Mouse (Mus musculus): Measurements from ENCODE around the gene Cc2d2a.

Cc2d2a gene

DNA sequence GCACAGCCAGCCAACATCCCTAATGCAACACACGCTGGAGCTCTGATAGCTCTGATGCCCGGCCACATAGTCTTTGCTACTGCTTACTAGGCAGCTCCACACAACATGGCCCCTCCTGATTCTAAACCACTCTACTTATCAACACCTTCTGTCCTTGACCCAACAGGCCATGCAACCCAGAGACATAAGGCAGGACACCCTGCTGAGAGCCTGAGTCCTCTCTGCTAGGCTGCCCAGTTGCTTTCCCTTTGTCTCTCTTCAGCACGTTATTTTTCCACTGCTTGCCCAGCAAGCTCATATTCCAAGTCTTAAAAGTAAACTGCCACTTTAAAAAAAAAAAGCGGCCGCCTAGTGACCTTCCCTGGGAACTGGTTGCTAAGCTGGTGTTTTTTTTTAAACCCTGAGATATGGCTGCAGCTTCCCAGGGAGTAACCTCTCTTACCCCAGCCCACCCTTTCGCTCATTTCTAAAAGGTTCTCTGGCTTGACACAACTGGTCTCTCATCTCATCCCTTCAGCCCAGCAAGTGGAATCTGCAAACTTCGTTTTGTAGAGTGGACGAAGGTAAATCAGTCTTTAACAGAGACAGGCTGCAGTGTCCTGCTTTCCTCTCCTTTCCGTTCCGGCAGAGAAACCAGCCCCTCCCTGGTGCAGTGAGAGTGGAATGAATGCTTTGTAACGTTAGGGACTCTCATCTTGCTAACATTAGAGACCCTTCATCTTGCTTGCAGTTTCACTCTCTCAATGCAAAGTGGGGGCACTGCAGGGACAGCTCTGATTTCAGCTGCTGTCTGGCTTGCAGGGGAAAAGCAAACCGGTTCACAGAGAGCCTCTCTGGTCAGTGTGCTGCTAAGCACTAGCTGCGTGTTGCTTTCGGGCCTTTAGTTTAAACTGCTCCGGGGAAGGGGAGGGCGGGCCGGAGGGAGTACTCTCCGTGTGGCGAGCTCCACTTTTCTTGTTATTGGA is at the start of gene Cc2d2a:
TSS of gene Cc2d2a (plus strand) at position 350 of the 965 bp plus-strand sequence.
- peak; percentile 67 for DNase-seq

DNA sequence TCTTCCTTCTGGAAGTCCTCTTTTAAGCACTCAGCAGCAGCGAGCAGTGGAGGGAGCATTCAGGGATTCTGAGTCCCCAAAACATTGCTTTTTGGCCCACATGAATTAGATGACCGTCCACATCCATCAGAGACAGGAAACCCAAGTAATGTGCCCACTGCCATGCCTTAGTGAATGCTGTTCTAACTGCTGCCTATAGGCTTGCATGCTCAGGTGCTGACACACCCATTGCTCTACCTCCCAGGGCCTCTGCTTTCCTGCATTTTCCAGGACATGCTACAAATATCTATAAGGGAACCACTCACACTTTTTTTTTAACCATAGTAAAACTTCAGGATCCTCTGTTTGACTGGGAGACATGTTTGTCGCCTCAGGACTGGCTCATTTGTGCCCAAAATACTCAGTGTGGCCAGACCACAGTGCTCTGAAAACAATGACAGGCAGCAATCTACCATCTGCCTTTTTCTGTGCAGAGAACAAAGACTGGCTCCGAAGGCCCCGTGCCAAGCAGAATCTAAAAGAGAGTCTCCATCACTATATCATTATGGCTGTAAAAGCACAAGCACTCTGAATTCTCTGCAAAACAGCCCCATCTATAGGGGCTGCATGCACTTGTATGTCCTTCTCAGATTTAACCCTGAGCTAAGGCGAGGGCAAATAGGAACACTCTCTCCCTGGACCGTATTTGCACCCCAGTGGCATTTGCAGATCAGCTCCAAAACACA is 40.4 kb upstream of the Cc2d2a start:
- DNase-seq: no peak

DNA sequence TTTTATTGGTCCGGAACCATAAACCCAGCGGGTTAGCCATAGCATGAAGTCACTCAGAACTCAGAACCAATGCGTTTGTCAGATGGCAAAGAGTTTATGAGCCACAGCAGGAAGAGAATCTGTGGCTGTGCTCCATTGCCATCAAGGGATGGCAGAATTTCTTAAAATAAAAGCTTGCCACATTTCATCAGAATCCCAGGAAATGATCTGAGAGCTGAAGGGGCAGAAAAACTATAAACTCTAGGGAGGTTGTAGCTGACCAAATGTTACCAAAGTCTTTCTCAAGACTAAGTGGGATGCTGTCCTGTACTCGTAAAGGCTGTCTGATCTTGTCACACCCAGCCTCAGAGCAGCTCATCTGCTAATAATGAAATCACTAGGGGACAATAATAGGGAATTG is 36.7 kb upstream of the Cc2d2a start:
- DNase-seq: no peak

DNA sequence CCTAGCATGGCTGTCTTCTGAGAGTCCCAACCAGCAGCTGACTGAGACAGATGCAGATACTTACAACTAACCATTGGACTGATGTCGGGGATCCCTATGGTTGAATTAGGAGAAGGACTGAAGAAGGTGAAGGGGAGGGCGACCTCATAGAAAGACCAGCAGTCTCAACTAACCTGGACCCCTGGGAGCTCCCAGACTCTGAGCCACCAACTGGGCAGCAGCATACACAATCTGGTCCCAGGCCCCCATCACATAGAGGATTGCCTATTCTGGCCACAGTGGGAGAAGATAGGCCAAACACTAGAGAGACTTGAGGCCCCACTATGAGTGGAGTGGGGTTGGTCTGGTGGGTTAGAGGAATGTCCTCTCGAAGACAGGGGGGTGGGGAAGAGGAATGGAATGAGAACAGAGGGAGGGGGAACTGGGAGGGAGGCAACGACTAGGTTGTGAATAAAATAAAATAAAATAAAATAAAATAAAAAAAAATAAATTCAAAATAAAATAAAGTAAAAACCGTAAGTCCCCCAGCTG is 28.0 kb upstream of the Cc2d2a start:
- DNase-seq: no peak

DNA sequence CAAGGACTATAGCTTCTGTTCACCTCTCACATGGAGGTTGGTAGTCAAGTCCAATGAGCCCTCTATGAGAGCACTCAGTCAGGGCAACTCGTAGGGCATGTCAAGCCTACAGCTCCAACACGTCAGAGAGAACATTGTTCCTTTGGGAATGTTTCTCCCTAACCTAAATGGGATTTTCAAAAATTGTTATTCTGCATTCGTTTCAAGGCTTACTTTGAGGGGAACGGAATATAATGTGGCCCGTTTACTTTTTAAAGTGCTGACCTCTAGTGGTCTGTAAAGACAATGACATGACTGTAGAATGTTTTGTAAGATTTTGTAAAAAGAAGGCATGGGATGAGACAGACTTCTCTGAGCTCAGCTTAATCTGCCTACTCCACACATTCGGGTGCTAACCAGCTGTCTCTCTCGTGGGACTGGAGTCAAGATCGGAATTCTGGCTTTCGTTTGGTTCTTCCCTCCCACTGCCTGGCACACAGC is 27.5 kb upstream of the Cc2d2a start:
- DNase-seq: peak; percentile 25

DNA sequence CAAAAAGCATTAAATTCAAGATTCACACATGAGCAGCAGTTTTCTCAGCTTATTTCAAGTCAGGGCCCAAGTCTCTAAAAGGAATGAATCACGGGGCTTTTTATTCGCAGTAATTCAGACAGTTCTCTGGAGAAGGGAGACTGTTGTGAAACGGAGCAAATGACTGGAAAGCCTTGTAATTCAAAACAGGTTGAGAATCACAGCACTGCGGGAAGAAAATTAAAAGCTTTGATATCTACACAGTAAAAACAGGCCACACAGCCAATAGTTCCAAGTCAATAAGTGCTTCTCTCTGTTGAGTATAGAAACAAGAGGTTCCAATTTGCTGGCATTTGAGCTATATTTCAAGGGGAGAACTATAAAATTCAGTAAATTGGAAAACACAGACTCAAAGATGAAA is 17.1 kb upstream of the Cc2d2a start:
- DNase-seq: no peak

DNA sequence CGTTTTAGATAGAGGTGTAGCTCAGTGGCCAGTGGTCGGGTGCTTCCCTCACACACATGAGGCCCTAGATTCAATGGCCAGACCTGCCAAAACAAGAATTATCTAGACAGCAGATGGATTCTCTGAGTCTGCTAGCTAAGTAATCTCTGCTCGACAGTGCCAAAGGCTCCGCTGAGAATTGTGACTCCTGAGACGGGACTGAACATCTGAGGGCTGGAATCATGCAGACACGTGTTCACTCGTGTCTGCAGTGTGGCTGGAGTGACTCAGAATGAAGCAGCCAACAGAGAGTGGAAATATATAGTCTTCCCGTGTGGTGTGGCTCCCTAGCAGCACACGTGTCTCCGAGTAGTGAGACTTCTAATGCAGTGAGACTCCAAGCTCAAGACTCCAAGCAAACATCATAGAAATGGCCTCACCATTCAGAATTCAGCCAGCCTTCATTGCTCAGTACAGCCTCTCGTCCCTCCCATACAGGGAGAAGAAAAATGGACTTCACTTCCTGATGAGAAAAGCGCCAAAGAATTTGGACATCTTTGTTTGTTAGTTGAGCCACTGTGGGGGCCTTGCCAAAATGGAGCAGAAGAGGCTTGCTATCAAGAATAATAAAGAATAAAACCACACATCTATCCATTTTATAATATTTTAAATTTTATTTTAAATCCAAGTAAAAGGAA is 14.9 kb upstream of the Cc2d2a start:
- DNase-seq: no peak

DNA sequence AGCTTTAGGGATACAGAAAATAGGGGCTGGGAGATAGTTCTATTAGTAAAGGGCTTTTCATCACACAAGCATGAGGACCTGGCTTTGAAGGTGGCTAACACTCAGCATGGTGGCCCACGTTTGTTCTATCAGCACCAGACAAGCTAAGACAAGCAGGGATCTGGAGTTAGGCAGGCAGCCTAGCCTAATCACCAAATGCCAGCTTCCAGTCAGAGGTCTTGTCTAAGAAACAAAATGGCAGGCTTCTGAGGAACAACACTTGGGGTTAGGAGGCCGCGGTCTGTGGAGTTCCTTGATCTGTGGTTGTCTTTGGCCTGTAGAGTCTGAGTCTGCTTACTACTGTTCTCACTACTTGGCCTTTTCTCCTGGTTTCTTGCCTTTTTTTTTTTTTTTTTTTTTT is 648 bp upstream of the Cc2d2a start:
- DNase-seq: no peak

DNA sequence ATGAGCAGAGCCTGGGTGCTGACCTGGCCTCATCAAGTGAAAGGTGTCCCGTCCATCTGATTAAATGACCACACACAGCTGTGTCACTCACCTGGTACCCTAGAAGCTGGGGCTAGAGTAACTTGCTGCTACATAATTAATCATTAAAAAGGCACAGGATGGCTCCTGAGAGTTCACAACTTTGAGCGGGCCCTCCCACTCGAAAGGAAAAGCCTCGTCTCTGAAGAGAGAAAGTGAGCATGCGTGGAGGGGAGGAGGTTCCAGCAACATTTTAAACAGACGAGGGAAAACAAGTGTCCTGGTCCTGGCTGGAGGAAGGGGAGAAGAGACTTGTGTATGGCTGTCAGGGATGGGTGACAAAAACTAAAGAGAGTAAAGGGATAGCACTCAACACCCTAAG is 1.4 kb downstream of the Cc2d2a start:
- DNase-seq: no peak

DNA sequence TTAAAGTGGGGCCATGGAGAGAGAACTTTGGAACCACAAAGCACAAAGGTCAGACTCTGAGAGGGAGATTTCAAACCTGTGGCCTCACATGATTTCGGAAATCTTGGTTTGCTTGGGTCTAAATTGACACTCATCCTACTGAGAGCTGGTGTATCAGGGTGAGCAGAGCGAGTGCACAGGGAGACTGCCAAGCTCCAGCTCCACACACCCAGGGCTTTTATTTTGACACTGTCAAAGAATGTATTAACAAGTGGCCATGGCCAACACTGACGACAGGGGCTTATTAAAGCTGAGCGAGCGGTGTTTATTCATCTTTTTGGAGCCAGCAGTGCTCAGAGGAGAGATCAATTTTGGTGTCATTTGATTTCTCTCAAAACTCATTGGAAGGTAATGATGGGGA is 3.0 kb downstream of the Cc2d2a start:
- no peak for DNase-seq

DNA sequence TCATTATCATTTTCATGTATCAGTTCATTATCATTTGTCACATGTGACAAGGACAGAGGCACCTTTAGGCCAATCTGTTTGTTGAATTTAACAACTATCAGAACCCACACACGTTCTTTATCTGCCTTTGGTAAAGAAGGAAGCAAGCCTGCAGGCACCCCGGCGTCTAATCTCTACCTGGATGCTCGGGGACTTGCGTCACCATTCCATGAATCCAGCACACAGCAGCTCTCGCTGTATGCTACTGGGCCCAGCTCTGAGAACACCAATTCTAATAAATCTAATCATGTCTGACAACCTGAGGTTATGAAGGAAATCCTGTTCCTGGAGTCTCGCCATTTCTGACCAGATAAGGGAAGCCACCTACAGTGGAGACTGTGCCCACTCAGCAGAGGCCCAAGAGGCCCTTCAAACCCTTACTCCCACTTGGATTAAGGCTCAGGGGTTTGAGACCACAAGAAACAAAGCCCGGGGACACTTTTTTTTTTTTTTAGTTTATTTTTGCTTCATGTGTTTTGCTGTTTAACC is 7.0 kb downstream of the Cc2d2a start:
- DNase-seq: no peak

DNA sequence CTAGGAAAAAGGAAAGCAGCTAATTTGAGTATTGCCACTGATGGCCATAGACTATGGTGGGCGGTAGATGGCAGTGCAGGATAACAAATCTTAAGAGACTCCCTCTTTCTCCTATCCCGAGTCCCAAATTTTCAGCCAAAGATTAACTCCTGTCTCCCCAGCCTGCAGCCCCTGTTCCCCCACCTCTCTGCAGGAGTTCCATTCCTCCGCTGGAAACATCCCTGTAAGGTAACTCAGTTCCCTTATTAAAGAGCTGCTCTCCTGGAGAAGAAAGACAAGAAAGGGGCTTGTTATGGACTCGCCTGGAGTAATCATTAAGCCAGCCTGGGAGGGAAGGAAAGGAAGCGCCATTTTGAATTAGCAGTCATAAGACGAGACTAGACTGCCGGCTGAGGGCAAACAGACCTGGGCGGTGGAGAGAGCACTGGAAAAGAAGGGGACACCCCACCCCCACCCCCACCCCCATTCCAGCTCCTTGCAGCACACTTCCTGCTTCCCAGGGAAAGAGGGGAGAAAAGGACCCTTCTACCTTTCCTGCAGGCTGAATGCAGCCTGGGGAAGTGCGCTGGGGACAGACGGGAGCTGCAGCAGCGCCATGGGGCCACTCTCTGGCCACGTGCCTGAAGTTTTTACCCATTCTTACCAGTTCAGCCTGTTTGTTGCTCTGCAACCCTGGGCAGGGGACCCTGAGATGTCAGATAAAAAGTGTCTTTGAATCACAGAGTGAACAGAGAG is 10.2 kb downstream of the Cc2d2a start:
- peak; percentile 93 for DNase-seq

DNA sequence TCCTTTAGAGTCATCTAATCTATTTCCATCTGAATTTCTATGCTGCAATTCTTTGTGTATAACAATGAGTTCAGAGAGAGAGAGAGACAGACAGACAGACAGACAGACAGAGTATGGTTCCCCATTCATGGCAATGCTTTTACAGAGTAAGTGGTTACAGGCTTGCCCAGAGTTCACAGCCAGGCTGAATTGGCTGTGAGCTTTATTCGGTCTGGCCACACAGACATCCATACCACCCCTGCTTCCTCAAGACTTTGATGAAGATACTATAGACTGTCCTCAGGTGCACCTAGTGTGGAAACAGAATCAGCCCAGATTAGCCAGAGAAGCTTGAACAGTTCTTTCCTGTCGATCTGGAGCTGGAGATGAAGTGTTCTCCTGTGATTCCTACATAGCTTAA is 10.9 kb downstream of the Cc2d2a start:
- no peak for DNase-seq

DNA sequence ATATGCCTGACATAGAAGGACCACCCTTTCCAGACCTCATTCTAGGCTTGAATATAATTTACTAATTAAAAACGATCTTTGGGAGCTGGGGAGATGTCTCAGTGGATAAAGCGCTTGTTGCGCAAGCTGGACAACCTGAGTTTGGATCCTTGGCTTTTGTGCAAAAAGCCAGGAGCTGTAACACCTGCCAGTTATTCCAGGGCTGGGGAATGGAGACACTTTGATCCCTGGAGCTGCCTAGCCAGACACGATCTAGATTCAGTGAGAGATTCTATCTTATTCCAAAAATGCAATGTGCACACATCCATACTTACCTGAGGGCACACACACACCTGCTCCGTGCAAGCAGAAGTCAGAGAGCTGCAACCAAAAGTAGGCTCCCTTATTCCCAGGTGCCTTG is 23.3 kb downstream of the Cc2d2a start:
- no peak for DNase-seq

DNA sequence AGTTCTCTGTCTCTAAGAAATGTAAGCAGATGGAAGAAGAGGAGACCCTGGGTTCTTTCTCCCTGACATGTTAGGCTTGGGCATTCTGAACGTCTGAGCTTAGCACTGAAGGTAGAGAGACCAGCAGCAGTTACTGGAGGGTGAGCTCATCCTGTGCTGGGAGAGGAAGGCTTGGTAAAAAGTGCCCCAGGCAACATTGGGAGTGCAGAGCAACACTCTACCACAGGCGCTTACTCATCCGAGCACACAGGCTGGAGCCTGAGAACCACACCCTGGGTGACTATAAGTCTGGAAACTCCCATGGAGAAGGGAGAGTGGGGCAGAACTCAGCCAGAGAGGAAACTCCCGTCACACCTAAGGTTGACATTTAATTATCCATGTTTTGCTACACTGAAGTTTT is 30.3 kb downstream of the Cc2d2a start:
- DNase-seq: no peak

DNA sequence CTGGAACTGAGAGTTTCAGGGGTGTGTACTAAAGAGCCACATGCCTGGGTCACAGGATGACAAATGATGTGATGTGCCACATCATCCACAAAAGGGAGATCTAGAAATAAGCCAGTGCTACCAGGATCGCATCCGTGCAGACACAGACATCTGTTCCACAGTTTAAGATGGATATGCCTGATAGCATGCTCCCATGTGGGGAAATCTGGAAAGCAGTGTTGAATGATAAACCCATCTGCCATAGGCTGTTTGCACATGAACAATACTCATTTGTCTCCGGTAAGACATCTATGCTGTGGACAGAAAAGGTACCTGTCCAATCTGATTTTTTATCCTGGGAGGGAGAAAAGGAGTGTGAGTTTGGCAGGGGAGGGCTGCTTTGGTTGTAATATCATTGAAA is 35.0 kb downstream of the Cc2d2a start:
- DNase-seq: no peak

DNA sequence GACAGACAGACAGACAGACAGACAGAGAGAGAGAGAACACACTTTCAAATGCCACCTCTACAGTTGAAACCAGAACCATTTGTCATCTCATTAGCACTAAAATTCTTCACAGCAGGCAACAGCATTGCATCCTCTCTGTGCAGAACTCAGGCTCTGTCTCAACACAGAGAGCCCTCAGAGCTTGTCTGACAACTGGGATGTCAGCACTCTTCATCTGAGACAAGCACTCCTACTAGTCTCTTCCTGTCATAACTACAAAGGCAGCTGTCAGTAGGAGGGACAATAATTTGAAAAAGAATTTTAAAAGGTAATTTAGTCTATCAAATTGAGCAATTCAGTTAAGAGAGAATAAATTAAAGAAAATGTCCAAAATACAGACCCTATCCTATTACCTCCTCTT is 37.1 kb downstream of the Cc2d2a start:
- no peak for DNase-seq

DNA sequence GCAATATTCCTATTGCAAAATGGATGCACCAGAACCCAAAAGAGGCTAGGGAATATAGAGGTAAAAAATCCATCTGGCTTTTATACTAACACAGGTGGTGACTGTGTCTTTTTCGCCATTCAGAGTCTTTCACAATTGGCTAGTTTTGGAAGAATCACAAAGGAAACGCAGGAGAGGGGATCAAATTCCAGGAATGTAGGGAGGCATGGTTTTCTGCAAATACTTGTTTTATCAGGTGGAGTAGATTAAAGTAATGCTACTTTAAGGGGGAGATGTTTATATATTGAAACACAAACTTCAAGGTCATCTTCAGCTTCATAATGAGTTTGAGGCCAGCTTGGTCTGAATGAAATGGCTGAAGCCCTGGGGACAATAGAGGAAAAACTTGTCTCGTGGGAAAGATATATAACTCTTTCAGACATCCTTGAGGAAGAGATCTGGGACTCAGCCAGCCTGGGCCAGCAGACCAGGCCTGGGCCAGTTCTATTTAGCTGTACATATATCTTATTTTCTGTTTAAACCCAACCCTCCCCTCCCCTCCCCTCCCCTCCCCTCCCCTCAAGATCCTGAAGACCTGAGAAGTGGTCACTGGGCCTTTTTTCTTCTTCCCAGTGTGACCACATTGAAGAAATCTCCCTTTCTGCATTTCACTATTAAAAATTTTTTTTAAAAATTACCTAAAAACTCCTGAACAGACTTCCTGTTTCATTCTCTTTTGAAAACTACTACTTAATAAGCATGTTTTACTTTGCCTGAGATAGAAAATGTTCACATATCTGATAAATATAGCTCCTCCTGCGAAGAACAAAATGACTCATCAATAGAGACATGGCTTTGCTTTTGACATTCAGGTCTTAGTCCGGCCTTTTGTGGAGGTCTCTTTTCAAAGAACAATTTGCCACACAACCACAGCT is 59.6 kb downstream of the Cc2d2a start:
- no peak for DNase-seq

DNA sequence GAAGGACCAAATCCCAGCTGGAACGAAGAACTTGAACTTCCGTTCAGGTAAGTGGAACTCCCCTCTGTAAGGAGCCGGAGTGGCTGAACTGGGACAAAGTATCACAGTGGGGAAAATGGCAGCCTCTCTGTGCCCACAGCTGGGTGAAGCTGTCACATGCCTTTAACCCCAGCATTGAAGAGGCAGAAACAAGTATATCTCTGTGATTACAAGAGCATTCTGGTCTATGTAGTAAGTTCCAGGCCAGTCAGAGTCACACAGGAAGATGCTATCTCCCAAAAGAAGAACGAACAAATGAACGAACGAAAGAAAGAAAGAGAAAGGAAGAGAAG is 60.3 kb downstream of the Cc2d2a start:
- DNase-seq: no peak

DNA sequence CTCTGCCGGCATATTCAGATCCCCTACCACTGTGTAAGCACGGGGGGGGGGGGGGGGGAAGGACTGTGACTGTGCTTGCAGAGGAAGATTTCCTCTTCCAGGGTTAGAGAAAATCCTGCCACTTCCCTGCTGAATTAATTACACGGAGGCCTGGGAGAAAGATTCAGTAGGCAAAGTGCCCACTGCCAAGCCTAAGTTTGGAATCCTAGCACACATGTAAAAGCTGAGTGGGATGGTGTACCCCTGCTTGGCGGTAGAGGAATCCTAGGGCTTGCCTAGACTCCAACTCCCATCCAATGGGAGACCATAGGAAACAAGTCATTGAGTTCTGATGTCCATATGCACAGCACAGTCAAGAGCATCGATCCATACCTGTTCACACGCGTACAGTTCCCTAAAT is 61.7 kb downstream of the Cc2d2a start:
- DNase-seq: no peak
